Mouse (Mus musculus) bone marrow macrophage, adult 2 months (primary cell): Measurements from ENCODE around the gene Commd1. TPM values are rescaled to one million over a fixed set of nuclear protein-coding genes. Genes with fewer than 3 reads are reported as not detected.

Experiments
- H3K27ac ChIP-seq: 2 replicates; pipeline ENCODE4 v1.5.1; 2012; ENCODE audit warnings: low read depth, low read length; ENCODE audit not compliant: insufficient read depth
- H3K4me1 ChIP-seq: 2 replicates; pipeline ENCODE4 v1.6.1; 2012; ENCODE audit warnings: low read length; ENCODE audit not compliant: control insufficient read depth, insufficient read depth
- H3K4me3 ChIP-seq: 2 replicates; pipeline ENCODE4 v1.5.1; 2012; ENCODE audit warnings: mild to moderate bottlenecking, low read length, moderate library complexity; ENCODE audit not compliant: insufficient read depth
- CTCF ChIP-seq: IDR thresholded peaks from 2 replicates; pipeline ENCODE4 v1.5.1; 2012; ENCODE audit warnings: low read depth, mild to moderate bottlenecking, low read length, moderate library complexity
- POLR2A ChIP-seq: IDR thresholded peaks from 2 replicates; pipeline ENCODE4 v1.6.1; 2012; ENCODE audit warnings: mild to moderate bottlenecking, low read depth, low read length, borderline replicate concordance
- polyA plus RNA-seq: library from polyadenylated mRNA; stranded (reverse); fragments of >200 nt; gene quantifications from 2 replicates; pipeline ENCODE4 v1.2.4, GENCODE M21; 2012; ENCODE audit not compliant: missing spikeins, insufficient read depth, insufficient read length

The Commd1 gene
- polyA plus RNA-seq, 1 experiment = 72.7 TPM

GRCm38 (mm10) chr11:22882926-22883325 lies 99.3 kb downstream of the Commd1 start:
- Histone ChIP-seq H3K4me1 (peaks cover 7% of the 10 kb centered on the region), H3K4me3 (no peak overlapping the region), H3K27ac (no peak overlapping the region)
- TF ChIP-seq CTCF (no peak), POLR2A (no peak)

- no peak overlapping the region for H3K27ac ChIP-seq
- TF ChIP-seq CTCF (no peak), POLR2A (no peak)
- no peak overlapping the region for H3K4me3 ChIP-seq
- peaks cover 7% of the 10 kb centered on the region for H3K4me1 ChIP-seq
These were observed 101.6 kb downstream of the Commd1 start for GRCm38 (mm10) chr11:22880383-22881172.

- H3K4me3 ChIP-seq = no peak overlapping the region
These were observed 102.5 kb downstream of the Commd1 start for GRCm38 (mm10) chr11:22879645-22880044.

GRCm38 (mm10) chr11:22876680-22877330 lies 105.4 kb downstream of the Commd1 start:
- TF ChIP-seq CTCF = no peak
- H3K4me1 ChIP-seq = peaks cover 22% of the 10 kb centered on the region
- no peak overlapping the region for H3K27ac ChIP-seq
- H3K4me3 ChIP-seq = no peak overlapping the region

More at GRCm38 (mm10) chr11:22879645-22880044, 102.5 kb downstream of the Commd1 start:
- Histone ChIP-seq H3K27ac (no peak overlapping the region), H3K4me1 (peaks cover 7% of the 10 kb centered on the region)
- TF ChIP-seq POLR2A = no peak
- TF ChIP-seq CTCF = no peak

- no peak overlapping the region for H3K27ac ChIP-seq
- TF ChIP-seq POLR2A = no peak
- TF ChIP-seq CTCF = no peak
- H3K4me1 ChIP-seq = peaks cover 17% of the 10 kb centered on the region
These were observed 106.9 kb downstream of the Commd1 start for GRCm38 (mm10) chr11:22875279-22875678.

GRCm38 (mm10) chr11:22874747-22875146 lies 107.4 kb downstream of the Commd1 start:
- Histone ChIP-seq H3K4me3 (no peak overlapping the region), H3K27ac (no peak overlapping the region), H3K4me1 (peaks cover 20% of the 10 kb centered on the region)
- no peak for TF ChIP-seq CTCF
- TF ChIP-seq POLR2A = no peak

More at GRCm38 (mm10) chr11:22875279-22875678, 106.9 kb downstream of the Commd1 start:
- no peak overlapping the region for H3K4me3 ChIP-seq

GRCm38 (mm10) chr11:22873383-22873782 lies 108.8 kb downstream of the Commd1 start:
- Histone ChIP-seq H3K27ac (peak overlapping the region; percentile 7), H3K4me1 (peaks cover 24% of the 10 kb centered on the region), H3K4me3 (no peak overlapping the region)
- TF ChIP-seq POLR2A (no peak), CTCF (no peak)

GRCm38 (mm10) chr11:22872307-22872680 lies 109.9 kb downstream of the Commd1 start:
- Histone ChIP-seq H3K4me3 (peak overlapping the region; percentile 56), H3K4me1 (peaks cover 31% of the 10 kb centered on the region), H3K27ac (peak overlapping the region; percentile 91)
- TF ChIP-seq CTCF = no peak
- TF ChIP-seq POLR2A = no peak

GRCm38 (mm10) chr11:22871628-22872306 lies 110.4 kb downstream of the Commd1 start:
- Histone ChIP-seq H3K4me1 (peaks cover 36% of the 10 kb centered on the region), H3K27ac (peak overlapping the region; percentile 91), H3K4me3 (peak overlapping the region; percentile 56)
- TF ChIP-seq CTCF (no peak), POLR2A (no peak)
